Mouse (Mus musculus) embryonic facial prominence, embryonic 11.5 days (tissue): ENCODE measurements at regions not wholly inside any gene's neighbourhood (a gene's known extent, or its start where the extent isn't known, plus 50 kb on each side); places are given as distances from the start of the nearest gene placed in this dataset.

Source experiments
- ATAC-seq: fragments of 200-750 bp; cut with Nextera tagmentation; replicated peaks from 2 replicates; pipeline ENCODE4 v1.8.0; 2017; ENCODE audit warnings: low read depth; ENCODE audit not compliant: insufficient number of reproducible peaks, low FRiP score, low TSS enrichment
- DNase-seq: peaks from one replicate; pipeline ENCODE4 v3.0.0-alpha.2; 2015; ENCODE audit warnings: low spot score
- H3K27ac ChIP-seq: fragments of 300-500 bp; sonication (generic); replicated peaks from 2 replicates; pipeline ENCODE4 v1.5.1; 2014; ENCODE audit warnings: mild to moderate bottlenecking, low read depth, low read length, control low read depth
- H3K27me3 ChIP-seq: fragments of 300-500 bp; sonication (generic); 2 replicates; pipeline ENCODE4 v1.6.1; 2014; ENCODE audit warnings: mild to moderate bottlenecking, low read length, moderate library complexity, mixed read lengths; ENCODE audit not compliant: control insufficient read depth, insufficient read depth
- H3K36me3 ChIP-seq: fragments of 300-500 bp; sonication (generic); replicated peaks from 2 replicates; pipeline ENCODE4 v1.6.1; 2014; ENCODE audit warnings: low read depth, mild to moderate bottlenecking, low read length, moderate library complexity, mixed read lengths; ENCODE audit not compliant: control insufficient read depth, insufficient read depth
- H3K4me1 ChIP-seq: fragments of 300-500 bp; sonication (generic); 2 replicates; pipeline ENCODE4 v1.6.1; 2014; ENCODE audit warnings: low read length, mixed read lengths; ENCODE audit not compliant: control insufficient read depth, insufficient read depth
- H3K4me2 ChIP-seq: fragments of 300-500 bp; sonication (generic); 2 replicates; pipeline ENCODE4 v1.6.1; 2014; ENCODE audit warnings: low read depth, mild to moderate bottlenecking, control low read depth, low read length, moderate library complexity
- H3K4me3 ChIP-seq: fragments of 300-500 bp; sonication (generic); 2 replicates; pipeline ENCODE4 v1.5.1; 2014; ENCODE audit warnings: low read depth, low read length, control low read depth
- H3K9ac ChIP-seq: fragments of 300-500 bp; sonication (generic); replicated peaks from 2 replicates; pipeline ENCODE4 v1.6.1; 2014; ENCODE audit warnings: mild to moderate bottlenecking, control low read depth, low read length
- H3K9me3 ChIP-seq: fragments of 300-500 bp; sonication (generic); replicated peaks from 2 replicates; pipeline ENCODE4 v1.6.1; 2016; ENCODE audit warnings: mild to moderate bottlenecking, low read length, inconsistent platforms, mixed read lengths; ENCODE audit not compliant: control insufficient read depth
- WGBS: fragments of 180-500 bp; shearing (Covaris S2); extraction: QIAGEN DNeasy Blood & Tissue Kit; methylation state at CpG from one replicate; pipeline ENCODE4 v1.1.7; 2014; 5-methylcytosine and 5-hydroxymethylcytosine counted together

- ATAC-seq (no peak), DNase-seq (no peak)
- no peak overlapping the region for H3K4me3 ChIP-seq
- WGBS = 76% methylated on average over 16 of the region's 16 CpGs
- no peaks in the 10 kb centered on the region for H3K4me1 ChIP-seq
- H3K27ac ChIP-seq = no peak overlapping the region
- H3K4me2 ChIP-seq = no peak overlapping the region
- no peak overlapping the region for H3K9ac ChIP-seq
- H3K9me3 ChIP-seq = no peaks in the 10 kb centered on the region
- H3K27me3 ChIP-seq = no peaks in the 10 kb centered on the region
- no peaks in the 10 kb centered on the region for H3K36me3 ChIP-seq
Measured at GRCm38 (mm10) chr6:141041781-141042625, 207.1 kb upstream of the Pde3a start.

- ATAC-seq (no peak), DNase-seq (no peak)
- Histone ChIP-seq H3K27ac (no peak overlapping the region), H3K27me3 (no peaks in the 10 kb centered on the region), H3K4me3 (no peak overlapping the region), H3K9me3 (no peaks in the 10 kb centered on the region), H3K4me2 (no peak overlapping the region), H3K36me3 (no peaks in the 10 kb centered on the region), H3K9ac (no peak overlapping the region), H3K4me1 (no peaks in the 10 kb centered on the region)
- 82% methylated on average over 2 of the region's 2 CpGs for WGBS
Measured at GRCm38 (mm10) chr6:141048271-141048670, 200.8 kb upstream of the Pde3a start.

- ATAC-seq (peak; percentile 73), DNase-seq (peak; percentile 21)
- Histone ChIP-seq H3K27ac (no peak overlapping the region), H3K4me2 (no peak overlapping the region), H3K9me3 (no peaks in the 10 kb centered on the region), H3K36me3 (no peaks in the 10 kb centered on the region), H3K9ac (no peak overlapping the region), H3K27me3 (no peaks in the 10 kb centered on the region), H3K4me3 (no peak overlapping the region), H3K4me1 (no peaks in the 10 kb centered on the region)
- 50% methylated on average over 11 of the region's 11 CpGs for WGBS
Measured at GRCm38 (mm10) chr6:141050038-141050684, 198.9 kb upstream of the Pde3a start.

DNA sequence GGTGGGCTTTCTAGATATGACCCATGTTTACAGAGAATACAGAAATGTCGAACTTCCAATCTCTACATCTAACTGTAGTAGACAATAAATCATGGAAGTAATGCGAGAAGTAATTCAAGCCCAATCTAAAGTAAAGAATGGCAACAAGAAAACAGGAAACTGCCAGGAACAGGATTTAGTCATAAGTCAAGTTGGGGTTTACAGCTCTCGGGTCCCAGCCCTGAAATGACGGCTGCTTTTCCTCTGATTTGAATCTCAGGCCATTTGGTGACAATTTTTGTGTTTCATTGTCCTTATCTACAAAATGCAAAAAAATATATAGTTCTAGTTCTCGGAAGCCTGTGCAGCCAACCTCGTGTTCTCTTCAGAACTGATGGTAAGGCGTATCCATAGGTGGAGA, 195.0 kb upstream of the Pde3a start:
- DNase-seq (no peak), ATAC-seq (no peak)
- H3K9me3 ChIP-seq = no peaks in the 10 kb centered on the region
- H3K4me3 ChIP-seq = no peak overlapping the region
- H3K4me2 ChIP-seq = no peak overlapping the region
- no peaks in the 10 kb centered on the region for H3K4me1 ChIP-seq
- H3K27ac ChIP-seq = no peak overlapping the region
- 87% methylated on average over 7 of the region's 7 CpGs for WGBS
- H3K36me3 ChIP-seq = no peaks in the 10 kb centered on the region
- H3K27me3 ChIP-seq = no peaks in the 10 kb centered on the region
- H3K9ac ChIP-seq = no peak overlapping the region

- H3K4me3 ChIP-seq = no peak overlapping the region
- ATAC-seq = no peak
- no peaks in the 10 kb centered on the region for H3K9me3 ChIP-seq
- H3K27me3 ChIP-seq = no peaks in the 10 kb centered on the region
- H3K9ac ChIP-seq = no peak overlapping the region
- no peak overlapping the region for H3K27ac ChIP-seq
- no peak overlapping the region for H3K4me2 ChIP-seq
- WGBS = 93% methylated on average over 11 of the region's 11 CpGs
- H3K36me3 ChIP-seq = no peaks in the 10 kb centered on the region
- H3K4me1 ChIP-seq = no peaks in the 10 kb centered on the region
- DNase-seq = no peak
Measured at GRCm38 (mm10) chr6:141059250-141059916, 189.7 kb upstream of the Pde3a start.

DNA sequence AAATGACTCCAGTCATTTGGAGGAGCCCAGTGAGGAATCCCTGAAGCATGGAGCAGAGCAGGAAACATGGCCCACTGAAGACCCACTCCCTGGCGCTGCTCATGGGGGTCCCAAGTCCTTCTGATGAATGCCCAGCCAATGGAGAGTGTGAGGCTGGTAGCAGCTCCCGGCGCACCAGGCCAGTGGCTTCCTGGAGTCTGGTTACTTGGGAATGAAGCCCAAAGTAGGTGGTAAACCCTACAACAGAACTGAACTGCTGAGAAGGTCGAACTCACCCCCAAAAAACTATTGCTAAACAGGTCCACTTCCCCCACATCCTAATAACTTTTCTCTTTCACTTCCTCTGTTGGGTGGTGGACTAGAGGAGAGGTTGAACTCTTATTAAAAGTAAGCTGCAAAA, 183.3 kb upstream of the Pde3a start:
- WGBS = 81% methylated on average over 4 of the region's 4 CpGs
- H3K4me2 ChIP-seq = no peak overlapping the region
- H3K27ac ChIP-seq = no peak overlapping the region
- no peak for DNase-seq
- H3K4me1 ChIP-seq = no peaks in the 10 kb centered on the region; the same call in 1 of the 2 replicates
- no peak overlapping the region for H3K9ac ChIP-seq
- no peaks in the 10 kb centered on the region for H3K9me3 ChIP-seq
- H3K27me3 ChIP-seq = no peaks in the 10 kb centered on the region
- H3K4me3 ChIP-seq = no peak overlapping the region
- no peak for ATAC-seq
- H3K36me3 ChIP-seq = no peaks in the 10 kb centered on the region

- no peak overlapping the region for H3K4me2 ChIP-seq
- no peak for ATAC-seq
- no peaks in the 10 kb centered on the region; the same call in 1 of the 2 replicates for H3K4me1 ChIP-seq
- H3K9ac ChIP-seq = no peak overlapping the region
- no peaks in the 10 kb centered on the region for H3K36me3 ChIP-seq
- 69% methylated on average over 6 of the region's 6 CpGs for WGBS
- no peak for DNase-seq
- no peaks in the 10 kb centered on the region for H3K27me3 ChIP-seq
- no peak overlapping the region for H3K4me3 ChIP-seq
- H3K27ac ChIP-seq = no peak overlapping the region
- H3K9me3 ChIP-seq = no peaks in the 10 kb centered on the region
Measured at GRCm38 (mm10) chr6:141068861-141069467, 180.1 kb upstream of the Pde3a start.
